12 mouse cellular contexts compared by ENCODE assay signal in genomic region chr4:126371497-126371896, GRCm38 (mm10). TPM values are rescaled to one million over a fixed set of nuclear protein-coding genes. Genes with fewer than 3 reads are reported as not detected.
A peak's percentile ranks its signal among the peaks of the same experiment; 100 is the strongest.
DNase-seq lines count a peak whose midpoint lies in the region; ATAC-seq lines count a peak whose summit lies in the region.
"Had no signal": no experiment of that assay in that cellular context is flagged by ENCODE, and none has a peak within 500 bp of the region (broad histone marks: within the 10 kb centered on the region; RNA-seq: fewer than 3 reads in every experiment).

No protein-coding gene starts in this region.

- H3K4me2 ChIP-seq in forebrain, embryonic 12.5 days, result no peak overlapping the region
- H3K4me2 ChIP-seq: limb, embryonic 12.5 days; stomach, embryonic 15.5 days had no signal

- intact Hi-C loops in left cerebral cortex, postnatal 14 days (cut with DNase I), result no loop called here
- intact Hi-C loops in left cerebral cortex, postnatal 4 days (cut with DNase I), result no loop called here
- intact Hi-C loops in heart, postnatal 14 days (cut with DNase I), result no loop called here

- no peak overlapping the region for H3K27ac ChIP-seq in forebrain, embryonic 12.5 days
- H3K27ac ChIP-seq: limb, embryonic 12.5 days; stomach, embryonic 15.5 days had no signal

- H3K4me1 ChIP-seq in forebrain, embryonic 12.5 days, result no peaks in the 10 kb centered on the region
- H3K4me1 ChIP-seq: limb, embryonic 12.5 days; stomach, embryonic 15.5 days had no signal

- 89% methylated on average over 9 of the region's 9 CpGs for WGBS in forebrain, embryonic 12.5 days

- peak; percentile 5 to 8 for DNase-seq in left cerebral cortex, postnatal 14 days (ENCODE audit: low spot score in 2 of 2)
- DNase-seq in left cerebral cortex, postnatal 4 days, result no peak
- DNase-seq in adrenal gland, postnatal 10 days, result peak; percentile 36
- peak; percentile 8 to 29 for DNase-seq in heart, postnatal 14 days
- DNase-seq in right cerebral cortex, postnatal 14 days, result peak; percentile 8
- DNase-seq in B cell, adult 2 months, result no peak
- DNase-seq: cerebellum, postnatal 36 days had no signal

- H3K9ac ChIP-seq in forebrain, embryonic 12.5 days, result no peak overlapping the region
- H3K9ac ChIP-seq: limb, embryonic 12.5 days; stomach, embryonic 15.5 days had no signal

- no peak overlapping the region for H3K4me3 ChIP-seq in forebrain, embryonic 12.5 days (replicated peaks)
- H3K4me3 ChIP-seq: limb, embryonic 12.5 days; stomach, embryonic 15.5 days had no signal

- no peaks in the 10 kb centered on the region for H3K9me3 ChIP-seq in forebrain, embryonic 12.5 days
- H3K9me3 ChIP-seq: limb, embryonic 12.5 days; stomach, embryonic 15.5 days had no signal

- no peak for ATAC-seq in forebrain, embryonic 12.5 days (ENCODE audit: low FRiP score)
- ATAC-seq: intestine, embryonic 16.5 days had no signal

- H3K36me3 ChIP-seq in forebrain, embryonic 12.5 days (replicated peaks), result peaks cover 20% of the 10 kb centered on the region

- no peaks in the 10 kb centered on the region for H3K27me3 ChIP-seq in forebrain, embryonic 12.5 days
- H3K27me3 ChIP-seq: limb, embryonic 12.5 days; stomach, embryonic 15.5 days had no signal

RNA-seq across cellular contexts. Expression of gene Tekt2, which starts 46.0 kb away (rescaled TPM):
- total RNA-seq in left cerebral cortex, postnatal 14 days (2021), result 1 to 10 TPM; 1.9 to 2.5 TPM
- total RNA-seq in left cerebral cortex, postnatal 4 days (2021), result 1 to 10 TPM; 3.5 to 5.1 TPM
- 1 to 10 TPM in 1 of 2 experiments, under 1 TPM in 1; 0.57 to 2.8 TPM for total RNA-seq in adrenal gland, postnatal 10 days (2021)
- under 1 TPM; 0.74 to 0.98 TPM for total RNA-seq in heart, postnatal 14 days (2021)
- polyA plus RNA-seq in forebrain, embryonic 12.5 days (2016; fragmentation: Nextera tagmentation; extraction: Ambion mirVana), result 7.7 and 10.8 TPM in 2 replicates
- total RNA-seq: megakaryocyte-erythroid progenitor cell, adult 5-6 weeks had no signal

RNA-seq across cellular contexts. Expression of gene Adprhl2, which starts 50.0 kb away (rescaled TPM):
- 10 to 100 TPM; 25.3 to 26.8 TPM for total RNA-seq in left cerebral cortex, postnatal 14 days (2021)
- 10 to 100 TPM; 37.8 to 39.5 TPM for total RNA-seq in left cerebral cortex, postnatal 4 days (2021)
- total RNA-seq in adrenal gland, postnatal 10 days (2021), result 10 to 100 TPM; 34.0 to 34.9 TPM
- 10 to 100 TPM; 13.4 to 13.6 TPM for total RNA-seq in heart, postnatal 14 days (2021)
- 68.5 and 72.4 TPM in 2 replicates for polyA plus RNA-seq in forebrain, embryonic 12.5 days (2016; fragmentation: Nextera tagmentation; extraction: Ambion mirVana)

RNA-seq across cellular contexts. Expression of gene Ago3, which starts 57.9 kb away (rescaled TPM):
- total RNA-seq in left cerebral cortex, postnatal 14 days (2021), result 10 to 100 TPM; 27.9 to 33.5 TPM
- 10 to 100 TPM; 23.3 to 35.4 TPM for total RNA-seq in left cerebral cortex, postnatal 4 days (2021)
- total RNA-seq in adrenal gland, postnatal 10 days (2021), result 10 to 100 TPM; 11.1 to 18.3 TPM
- total RNA-seq in heart, postnatal 14 days (2021), result 10 to 100 TPM; 14.5 to 15.0 TPM
- polyA plus RNA-seq in forebrain, embryonic 12.5 days (2016; fragmentation: Nextera tagmentation; extraction: Ambion mirVana), result 16.1 and 20.0 TPM in 2 replicates

Comparison
In these comparisons a context has a peak if more than half of its experiments do, and no peak if none do; other contexts are left out.
1. DNase-seq: peak in left cerebral cortex, postnatal 14 days (2 of 2), adrenal gland, postnatal 10 days (single experiment), heart, postnatal 14 days (2 of 2) and right cerebral cortex, postnatal 14 days (single experiment); none in left cerebral cortex, postnatal 4 days (single experiment) and B cell, adult 2 months (0 of 2).